Comparison of ENCODE assay signal across 8 mouse cellular contexts in the genomic region with DNA sequence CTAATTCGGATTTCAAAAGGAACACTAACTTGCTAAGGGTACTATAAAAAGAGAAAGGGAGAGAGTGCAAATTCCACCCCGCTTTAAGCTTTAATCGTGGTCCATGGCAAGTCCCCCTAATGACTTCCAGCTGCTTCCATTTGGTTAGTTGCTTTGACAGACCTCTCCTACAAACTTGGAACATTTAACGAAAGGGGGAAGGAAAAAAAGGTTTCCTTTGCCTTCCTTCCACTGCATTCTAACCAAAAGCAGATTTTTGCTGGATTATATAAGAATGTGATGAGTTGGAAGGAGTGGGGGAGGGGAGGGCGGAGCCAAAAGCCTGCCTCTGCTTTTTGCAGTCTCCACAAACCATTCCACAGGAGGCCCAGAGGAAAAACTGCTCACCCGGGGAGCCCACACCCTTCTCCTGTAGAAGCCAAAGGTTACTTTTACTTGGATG. TPM values are rescaled to one million over a fixed set of nuclear protein-coding genes. Genes with fewer than 3 reads are reported as not detected.
DNase-seq lines count a peak whose midpoint lies in the region; ATAC-seq lines count a peak whose summit lies in the region.

No protein-coding gene starts in this region.

- ATAC-seq in megakaryocyte progenitor cell, adult 5-6 weeks (replicated peaks; ENCODE audit: poor library complexity): no peak

- H3K4me1 ChIP-seq in brown adipose tissue, adult 24 weeks (ENCODE audit: control insufficient read depth, insufficient read depth, insufficient read length, low read length): no peaks in the 10 kb centered on the region

- peak overlapping the region; percentile 49 for H3K27ac ChIP-seq in brown adipose tissue, adult 24 weeks (replicated peaks; ENCODE audit: low read depth, low read length)

- peak; percentile 14 for DNase-seq in kidney, adult 18-20 months
- no peak for DNase-seq in kidney, adult 11 months
- peak; percentile 68 to 73 for DNase-seq in heart, adult 9 months (ENCODE audit: low spot score in 2 of 2)
- peak; percentile 33 to 67 for DNase-seq in kidney, postnatal 36 days
- DNase-seq in ovary, adult 18-20 months (ENCODE audit: low spot score): peak; percentile 12
- DNase-seq in thymus, postnatal 25 days: no peak

- H3K4me3 ChIP-seq in brown adipose tissue, adult 24 weeks (ENCODE audit: insufficient read depth, low read depth, low read length): no peak overlapping the region

RNA-seq across cellular contexts. Expression of gene Col1a2, which starts 47.0 kb away (rescaled TPM):
- 55.7 and 80.6 TPM in 2 replicates for polyA plus RNA-seq in brown adipose tissue, adult 24 weeks (2012; ENCODE audit: insufficient read depth, insufficient read length, missing spikeins)
- 0.15 TPM in 1 of 2 replicates, not detected in the other for total RNA-seq in megakaryocyte progenitor cell, adult 5-6 weeks (2015)
- total RNA-seq in megakaryocyte progenitor cell, adult 5-6 weeks (2017): not detected in 2 replicates

Comparison
In these comparisons a context has a peak if more than half of its experiments do, and no peak if none do; other contexts are left out.
1. DNase-seq: peak in kidney, adult 18-20 months (single experiment), heart, adult 9 months (2 of 2), kidney, postnatal 36 days (2 of 2) and ovary, adult 18-20 months (single experiment); none in kidney, adult 11 months (single experiment) and thymus, postnatal 25 days (single experiment).